Mouse (Mus musculus) liver, postnatal 0 days (tissue): ENCODE results near the gene Gm20481. TPM values are rescaled to one million over a fixed set of nuclear protein-coding genes. Genes with fewer than 3 reads are reported as not detected.
"Not testable (repeated sequence)": the region's sequence is repeated elsewhere in the genome, so short reads cannot be mapped to it uniquely, and the experiment has no call there.

Source experiments
- ATAC-seq: fragments of 200-750 bp; cut with Nextera tagmentation; 2 replicates; pipeline ENCODE4 v1.8.0; 2017; ENCODE audit warnings: mild to moderate bottlenecking, moderate library complexity
- DNase-seq: peaks from one replicate; pipeline ENCODE4 v3.0.0-alpha.2; 2016
- H3K27ac ChIP-seq: fragments of 300-500 bp; sonication (generic); 2 replicates; pipeline ENCODE4 v1.5.1; 2014; ENCODE audit warnings: antibody characterized with exemption, moderate library complexity, mild to moderate bottlenecking, low read depth
- H3K27me3 ChIP-seq: fragments of 300-500 bp; sonication (generic); 2 replicates; pipeline ENCODE4 v1.6.1; 2014; ENCODE audit warnings: low read length, control low read depth, mixed read lengths; ENCODE audit not compliant: insufficient read depth
- H3K36me3 ChIP-seq: fragments of 300-500 bp; sonication (generic); replicated peaks from 2 replicates; pipeline ENCODE4 v1.6.1; 2014; ENCODE audit warnings: mild to moderate bottlenecking, control low read depth, low read length, moderate library complexity, mixed read lengths; ENCODE audit not compliant: insufficient read depth
- H3K4me1 ChIP-seq: fragments of 300-500 bp; sonication (generic); 2 replicates; pipeline ENCODE4 v1.6.1; 2014; ENCODE audit warnings: antibody characterized with exemption, mild to moderate bottlenecking, control low read depth; ENCODE audit not compliant: insufficient read depth
- H3K4me2 ChIP-seq: fragments of 300-500 bp; sonication (generic); 2 replicates; pipeline ENCODE4 v1.6.1; 2014; ENCODE audit warnings: low read depth, mild to moderate bottlenecking, low read length, moderate library complexity, mixed read lengths
- H3K4me3 ChIP-seq: fragments of 300-500 bp; sonication (generic); 2 replicates; pipeline ENCODE4 v1.5.1; 2014; ENCODE audit warnings: low read depth, low read length
- H3K9ac ChIP-seq: fragments of 300-500 bp; sonication (generic); replicated peaks from 2 replicates; pipeline ENCODE4 v1.6.1; 2014; ENCODE audit warnings: mild to moderate bottlenecking, moderate library complexity
- H3K9me3 ChIP-seq: fragments of 300-500 bp; sonication (generic); 2 replicates; pipeline ENCODE4 v1.6.1; 2016; ENCODE audit warnings: mild to moderate bottlenecking, control low read depth, low read length, mixed read lengths
- CTCF ChIP-seq: sonication (generic); IDR thresholded peaks from 2 replicates; pipeline ENCODE4 v1.5.1; 2016; ENCODE audit warnings: antibody characterized with exemption, low read depth
- EP300 ChIP-seq: IDR thresholded peaks from 2 replicates; pipeline ENCODE4 v1.6.1; 2016; ENCODE audit warnings: antibody characterized with exemption, low read depth, mild to moderate bottlenecking
- WGBS: fragments of 180-500 bp; shearing (Covaris S2); extraction: QIAGEN DNeasy Blood & Tissue Kit; methylation state at CpG from one replicate; pipeline ENCODE4 v1.1.7; 2014; ENCODE audit not compliant: insufficient replicate concordance; 5-methylcytosine and 5-hydroxymethylcytosine counted together
- polyA plus RNA-seq: library from polyadenylated mRNA; unstranded; fragments of >200 nt; fragmentation: Nextera tagmentation; extraction: Ambion mirVana; gene quantifications from 2 replicates; pipeline ENCODE4 v1.2.1, GENCODE M21; 2015

The Gm20481 gene
- polyA plus RNA-seq, 1 experiment from 2014 or later = 0.28 TPM

DNA sequence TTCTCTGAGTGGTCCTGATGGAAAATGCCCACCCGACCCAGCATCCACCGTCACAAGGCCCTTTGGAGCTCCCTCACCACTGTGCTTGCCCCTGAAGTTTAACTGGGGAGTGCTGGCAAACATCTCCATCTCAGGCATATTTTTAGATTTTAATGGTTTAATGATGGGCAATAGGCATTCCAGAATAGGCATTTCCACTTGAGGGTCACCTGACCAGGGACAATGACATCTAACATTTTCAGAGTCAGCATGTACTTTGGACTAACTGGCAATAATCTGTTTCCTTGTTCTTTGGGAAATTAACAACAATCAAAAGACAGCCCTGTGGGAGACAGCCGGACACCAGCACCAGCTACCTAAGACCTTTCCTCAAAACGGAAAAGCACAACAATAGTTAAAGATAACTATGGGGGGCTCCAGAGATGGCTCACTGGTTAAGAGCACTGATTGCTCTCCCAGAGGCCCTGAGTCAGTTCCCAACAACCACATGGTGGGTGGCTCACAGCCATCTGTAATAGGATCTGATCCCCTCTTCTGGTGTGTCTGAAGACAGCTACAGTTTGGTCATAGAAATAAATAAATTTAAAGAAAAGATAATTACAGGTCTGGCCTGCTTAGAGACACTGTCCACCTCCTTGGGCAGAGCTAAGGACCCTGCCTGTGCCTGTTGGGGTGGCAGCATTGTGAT, 26.4 kb upstream of the Gm20481 start:
- TF ChIP-seq EP300 (no peak), CTCF (no peak)
- Histone ChIP-seq H3K4me1 (peaks cover 10% of the 10 kb centered on the region), H3K9ac (no peak overlapping the region), H3K27ac (no peak overlapping the region), H3K27me3 (no peaks in the 10 kb centered on the region), H3K9me3 (no peaks in the 10 kb centered on the region), H3K4me2 (no peak overlapping the region), H3K4me3 (no peak overlapping the region), H3K36me3 (no peaks in the 10 kb centered on the region)
- 85% methylated on average over 4 of the region's 4 CpGs for WGBS
- DNase-seq = no peak
- no peak for ATAC-seq

DNA sequence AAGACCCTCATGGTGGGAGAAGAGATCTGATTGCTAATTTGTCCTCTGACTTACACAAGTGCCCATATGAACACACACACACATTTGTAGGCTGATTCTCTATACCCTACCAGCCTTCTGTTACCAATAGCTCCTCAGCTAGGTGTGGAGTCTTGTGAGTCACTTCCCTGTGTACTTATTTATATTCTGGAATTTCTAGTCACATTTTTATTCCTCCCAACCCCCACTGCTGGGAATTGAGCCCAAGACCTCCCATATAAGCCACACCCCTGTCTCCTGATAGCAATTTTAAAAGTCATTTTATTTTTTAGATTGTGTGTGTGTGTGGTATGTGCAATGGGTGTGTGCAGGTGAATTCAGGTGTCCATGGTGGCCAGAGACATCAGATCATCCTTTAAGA, 25.4 kb upstream of the Gm20481 start:
- Histone ChIP-seq H3K9ac (no peak overlapping the region), H3K9me3 (no peaks in the 10 kb centered on the region), H3K4me3 (no peak overlapping the region), H3K4me1 (peaks cover 8% of the 10 kb centered on the region), H3K27ac (no peak overlapping the region), H3K4me2 (no peak overlapping the region), H3K27me3 (no peaks in the 10 kb centered on the region), H3K36me3 (no peaks in the 10 kb centered on the region; the same call in 1 of the 2 replicates)
- DNase-seq = no peak
- TF ChIP-seq CTCF = no peak
- no peak for TF ChIP-seq EP300
- ATAC-seq = no peak

GRCm38 (mm10) chr17:34946486-34947140, 23.1 kb upstream of the Gm20481 start:
- TF ChIP-seq CTCF (no peak), EP300 (no peak)
- H3K4me1 ChIP-seq = peaks cover 9% of the 10 kb centered on the region
- no peaks in the 10 kb centered on the region for H3K27me3 ChIP-seq
- H3K36me3 ChIP-seq = peaks cover 5% of the 10 kb centered on the region; the same call in 1 of the 2 replicates
- ATAC-seq (peak; percentile 16; the same call in 1 of the 2 replicates), DNase-seq (no peak)
- WGBS = 68% methylated on average over 5 of the region's 5 CpGs
- no peak overlapping the region for H3K4me3 ChIP-seq
- H3K27ac ChIP-seq = no peak overlapping the region
- H3K4me2 ChIP-seq = no peak overlapping the region
- H3K9ac ChIP-seq = no peak overlapping the region
- no peaks in the 10 kb centered on the region for H3K9me3 ChIP-seq

GRCm38 (mm10) chr17:34947606-34948005, 22.1 kb upstream of the Gm20481 start:
- Histone ChIP-seq H3K9ac (no peak overlapping the region), H3K27me3 (no peaks in the 10 kb centered on the region), H3K9me3 (no peaks in the 10 kb centered on the region), H3K4me2 (no peak overlapping the region), H3K4me3 (no peak overlapping the region), H3K27ac (no peak overlapping the region), H3K4me1 (peaks cover 8% of the 10 kb centered on the region), H3K36me3 (peaks cover 5% of the 10 kb centered on the region; the same call in 1 of the 2 replicates)
- ATAC-seq (peak; percentile 8; the same call in 1 of the 2 replicates), DNase-seq (peak; percentile 62)
- WGBS = 24% methylated on average over 8 of the region's 8 CpGs
- TF ChIP-seq EP300 (no peak), CTCF (peak; percentile 71)

- 0 out of 2 replicates have a peak overlapping the region, but pooled peaks have one; percentile 37 for H3K27ac ChIP-seq
- not testable (repeated sequence) for DNase-seq, H3K9ac ChIP-seq, H3K4me3 ChIP-seq, ATAC-seq, H3K27me3 ChIP-seq, H3K4me1 ChIP-seq, H3K4me2 ChIP-seq, H3K9me3 ChIP-seq, H3K36me3 ChIP-seq
- WGBS = 59% methylated on average over 8 of the region's 9 CpGs
Observed at GRCm38 (mm10) chr17:34948721-34949552, 20.8 kb upstream of the Gm20481 start.

GRCm38 (mm10) chr17:34949553-34949969, 20.2 kb upstream of the Gm20481 start:
- TF ChIP-seq EP300 = no peak
- TF ChIP-seq CTCF = no peak
- H3K4me3 ChIP-seq = no peak overlapping the region
- no peaks in the 10 kb centered on the region for H3K9me3 ChIP-seq
- H3K4me2 ChIP-seq = no peak overlapping the region
- no peak overlapping the region for H3K9ac ChIP-seq
- no peak for DNase-seq
- H3K36me3 ChIP-seq = peaks cover 5% of the 10 kb centered on the region; the same call in 1 of the 2 replicates
- ATAC-seq = no peak
- 47% methylated on average over 4 of the region's 4 CpGs for WGBS
- 0 out of 2 replicates have a peak overlapping the region, but pooled peaks have one; percentile 37 for H3K27ac ChIP-seq
- H3K4me1 ChIP-seq = peaks cover 8% of the 10 kb centered on the region
- no peaks in the 10 kb centered on the region for H3K27me3 ChIP-seq
